ENCODE assay signal across 32 mouse cellular contexts in the genomic region with DNA sequence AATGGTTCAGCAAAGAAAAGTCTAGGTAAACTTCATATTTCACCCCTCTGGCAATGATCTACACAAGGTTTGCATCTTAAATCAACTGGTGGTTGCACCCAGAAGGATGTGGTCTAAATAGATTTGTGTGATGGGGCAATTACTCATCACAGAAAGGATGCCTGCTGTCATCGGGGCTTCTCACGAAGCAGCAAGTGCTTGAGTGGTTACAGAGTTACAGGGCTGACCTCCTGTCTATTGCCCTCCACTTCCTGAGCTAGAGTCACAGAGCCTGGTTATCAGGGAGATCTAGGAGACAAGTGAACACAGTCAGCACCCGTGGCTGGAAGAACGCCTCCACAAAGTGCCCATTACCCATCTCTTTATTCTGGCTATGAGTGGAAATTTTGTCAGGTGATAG.
DNase-seq lines count a peak whose midpoint lies in the region; ATAC-seq lines count a peak whose summit lies in the region.
"Had no signal": no experiment of that assay in that cellular context is flagged by ENCODE, and none has a peak within 500 bp of the region (broad histone marks: within the 10 kb centered on the region; RNA-seq: fewer than 3 reads in every experiment).

No protein-coding gene starts in this region.

- no peaks in the 10 kb centered on the region for H3K36me3 ChIP-seq in embryonic facial prominence, embryonic 10.5 days (replicated peaks)
- no peaks in the 10 kb centered on the region for H3K36me3 ChIP-seq in kidney, embryonic 16.5 days (ENCODE audit: insufficient read depth, low read length)
- H3K36me3 ChIP-seq: heart, embryonic 12.5 days; hindbrain, embryonic 10.5 days; hindbrain, embryonic 15.5 days; intestine, embryonic 15.5 days; midbrain, embryonic 13.5 days; stomach, embryonic 15.5 days had no signal

- 80% methylated on average over 4 of the region's 4 CpGs for WGBS in embryonic facial prominence, embryonic 10.5 days
- 29% methylated on average over 4 of the region's 4 CpGs for WGBS in kidney, embryonic 16.5 days

- ATAC-seq in hematopoietic stem cell, adult 5-6 weeks (replicated peaks in 1 of 2; ENCODE audit: insufficient read depth in 1 of 2, low FRiP score in 2 of 2, low TSS enrichment in 1 of 2, low read depth in 1 of 2, poor library complexity in 2 of 2, severe bottlenecking in 2 of 2), result peak; percentile 94
- no peak for ATAC-seq in kidney, embryonic 16.5 days (ENCODE audit: low FRiP score, low TSS enrichment)
- ATAC-seq: forebrain, embryonic 13.5 days; intestine, embryonic 15.5 days; midbrain, embryonic 13.5 days had no signal

- H3K27me3 ChIP-seq in embryonic facial prominence, embryonic 10.5 days (replicated peaks; ENCODE audit: low read depth, poor library complexity, severe bottlenecking), result no peaks in the 10 kb centered on the region
- H3K27me3 ChIP-seq in kidney, embryonic 16.5 days (ENCODE audit: insufficient read depth, low read length), result no peaks in the 10 kb centered on the region
- H3K27me3 ChIP-seq: forebrain, embryonic 13.5 days; heart, embryonic 12.5 days; hindbrain, embryonic 15.5 days; intestine, embryonic 15.5 days; megakaryocyte, embryonic 14.5 days; midbrain, embryonic 13.5 days; stomach, embryonic 15.5 days had no signal

- no peaks in the 10 kb centered on the region for H3K9me3 ChIP-seq in embryonic facial prominence, embryonic 10.5 days
- H3K9me3 ChIP-seq in kidney, embryonic 16.5 days (ENCODE audit: low read length), result no peaks in the 10 kb centered on the region
- H3K9me3 ChIP-seq: heart, embryonic 12.5 days; hindbrain, embryonic 10.5 days; hindbrain, embryonic 15.5 days; intestine, embryonic 15.5 days; megakaryocyte, embryonic 14.5 days; midbrain, embryonic 13.5 days; stomach, embryonic 15.5 days had no signal

- no peak overlapping the region for H3K9ac ChIP-seq in kidney, embryonic 16.5 days (replicated peaks; ENCODE audit: low read length)
- H3K9ac ChIP-seq: forebrain, embryonic 13.5 days; heart, embryonic 12.5 days; hindbrain, embryonic 15.5 days; intestine, embryonic 15.5 days; liver, embryonic 14.5 days; lung, embryonic 14.5 days; midbrain, embryonic 13.5 days; stomach, embryonic 15.5 days had no signal

- H3K4me2 ChIP-seq in kidney, embryonic 16.5 days (replicated peaks; ENCODE audit: low read depth, low read length), result no peak overlapping the region
- H3K4me2 ChIP-seq: forebrain, embryonic 13.5 days; heart, embryonic 12.5 days; hindbrain, embryonic 15.5 days; intestine, embryonic 15.5 days; lung, embryonic 14.5 days; midbrain, embryonic 13.5 days; stomach, embryonic 15.5 days had no signal

- no peak overlapping the region for H3K4me3 ChIP-seq in embryonic facial prominence, embryonic 10.5 days
- no peak overlapping the region for H3K4me3 ChIP-seq in kidney, embryonic 16.5 days (ENCODE audit: low read length)
- H3K4me3 ChIP-seq: forebrain, embryonic 13.5 days; heart, embryonic 12.5 days; hindbrain, embryonic 10.5 days; hindbrain, embryonic 15.5 days; intestine, embryonic 15.5 days; megakaryocyte, embryonic 14.5 days; midbrain, embryonic 13.5 days; stomach, embryonic 15.5 days had no signal

- H3K27ac ChIP-seq in embryonic facial prominence, embryonic 10.5 days (replicated peaks), result no peak overlapping the region
- H3K27ac ChIP-seq in kidney, embryonic 16.5 days (ENCODE audit: low read length), result no peak overlapping the region
- H3K27ac ChIP-seq: forebrain, embryonic 13.5 days; hindbrain, embryonic 10.5 days; hindbrain, embryonic 15.5 days; intestine, embryonic 15.5 days; kidney, postnatal 0 days; liver, embryonic 14.5 days; midbrain, embryonic 13.5 days; stomach, embryonic 15.5 days had no signal

- DNase-seq in 416B (ENCODE audit: low read depth) (peak; percentile 85), NIH3T3 (ENCODE audit: low read depth) (peak; percentile 55)
- peak; percentile 14 for DNase-seq in mesoderm, embryonic 11.5 days (ENCODE audit: low read depth, low spot score)
- DNase-seq in testis, postnatal 14 days (ENCODE audit: low spot score), result no peak
- no peak for DNase-seq in embryonic facial prominence, embryonic 10.5 days (ENCODE audit: low spot score)
- DNase-seq: adrenal gland, postnatal 25 days; cerebellum, adult 18-20 months; cerebellum, postnatal 14 days; gastrocnemius, postnatal 25 days; heart, adult 18-20 months; kidney, adult 2 months; kidney, postnatal 4 days; layer of hippocampus, adult 9-11 months; liver; lung, embryonic 14.5 days; lung, postnatal 14 days; retina, postnatal 1 day; right cerebral cortex, postnatal 14 days; thymus, adult 18-20 months; thymus, postnatal 4 days had no signal

- no peaks in the 10 kb centered on the region for H3K4me1 ChIP-seq in embryonic facial prominence, embryonic 10.5 days
- no peaks in the 10 kb centered on the region for H3K4me1 ChIP-seq in kidney, embryonic 16.5 days (ENCODE audit: insufficient read depth, low read length)
- H3K4me1 ChIP-seq: forebrain, embryonic 13.5 days; heart, embryonic 12.5 days; hindbrain, embryonic 10.5 days; hindbrain, embryonic 15.5 days; intestine, embryonic 15.5 days; midbrain, embryonic 13.5 days; stomach, embryonic 15.5 days had no signal

Comparison
In these comparisons a context has a peak if more than half of its experiments do, and no peak if none do; other contexts are left out.
1. DNase-seq: peak in 416B (single experiment), NIH3T3 (single experiment) and mesoderm, embryonic 11.5 days (single experiment); none in testis, postnatal 14 days (single experiment) and embryonic facial prominence, embryonic 10.5 days (single experiment).